Mouse (Mus musculus) regulatory T cell (primary cell): ENCODE data around the gene Cd9.

Source experiments
- in situ Hi-C: fragments of 300-600 bp; cut with MboI, MseI; formaldehyde crosslinking; loops from one replicate; pipeline ENCODE4 v1.15.1; 2025; ENCODE audit warnings: high pct_unique_total_duplicates

Gene Cd9

DNA sequence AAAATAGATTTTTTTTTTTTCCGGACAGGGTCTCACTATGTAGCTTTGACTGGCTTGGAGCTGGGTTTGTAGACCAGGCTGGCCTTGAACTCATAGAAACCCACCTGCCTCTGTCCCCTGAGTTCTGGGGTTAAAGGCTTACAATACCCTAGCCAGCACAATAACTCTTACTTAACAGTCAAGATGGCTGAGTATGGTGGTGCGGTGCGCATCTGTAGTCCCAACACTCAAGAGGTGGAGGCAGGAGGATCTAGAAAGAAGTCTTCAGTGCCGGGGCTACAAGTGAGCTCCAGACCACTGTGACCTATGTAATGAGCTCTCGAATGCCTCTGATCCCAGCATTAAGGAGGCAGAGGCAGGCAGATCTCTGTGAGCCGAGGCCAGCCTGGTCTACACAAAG, 82.9 kb downstream of the Cd9 start:
- in situ Hi-C loops, result no loop called here

DNA sequence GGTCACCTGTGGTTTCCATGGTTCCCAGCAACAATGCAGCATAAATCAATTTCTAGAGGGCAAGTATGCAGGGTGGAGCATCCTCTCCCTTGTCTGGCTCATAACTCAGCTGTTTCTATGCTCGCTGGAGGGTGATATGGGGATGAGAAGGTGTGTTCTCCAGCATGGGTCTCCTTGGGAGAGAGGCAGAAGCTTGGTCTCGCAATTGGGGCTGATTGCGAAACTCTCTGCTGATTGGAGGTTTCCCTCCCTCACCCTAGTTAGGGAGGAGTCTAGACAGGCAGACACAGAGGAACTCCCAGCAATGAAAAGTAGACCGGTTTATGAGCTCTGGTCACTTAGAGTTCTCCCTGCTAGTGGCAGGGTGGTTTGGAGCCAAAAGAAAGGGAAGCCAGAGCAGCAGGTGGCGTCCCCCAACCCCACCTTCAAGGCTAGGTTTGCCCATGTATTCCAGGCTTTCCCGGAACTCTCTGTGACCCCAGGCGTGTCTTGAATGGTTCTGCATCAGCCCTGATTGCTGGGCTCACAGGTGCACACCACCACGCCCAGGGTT, 83.5 kb downstream of the Cd9 start:
- in situ Hi-C loops, result no loop called here

DNA sequence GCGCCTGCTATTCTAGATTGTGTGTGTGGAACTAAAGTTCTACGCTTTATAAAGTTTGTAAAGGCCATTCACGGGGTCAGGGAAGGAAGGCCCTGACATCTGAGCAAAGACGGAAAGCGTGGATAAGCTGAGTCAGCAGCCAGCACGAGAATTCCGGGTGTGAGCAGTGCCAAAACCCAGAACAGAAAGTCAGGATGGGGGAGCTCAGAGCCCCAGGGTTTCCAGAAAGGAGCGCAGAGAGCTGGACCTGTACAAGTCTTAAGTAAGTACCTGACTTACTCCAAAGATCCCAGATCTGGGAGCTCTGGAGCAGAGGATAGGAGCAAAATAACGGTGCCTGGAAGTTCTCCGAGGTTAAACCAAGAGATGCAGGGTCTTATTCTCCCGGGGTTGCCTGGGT, 84.0 kb downstream of the Cd9 start:
- in situ Hi-C loops, result no loop called here
